In genomic region chr5:24474025-24474722, GRCm38 (mm10) we compare ENCODE assay signal across 8 mouse cellular contexts. TPM values are rescaled to one million over a fixed set of nuclear protein-coding genes. Genes with fewer than 3 reads are reported as not detected.
A peak's percentile ranks its signal among the peaks of the same experiment; 100 is the strongest.
DNase-seq lines count a peak whose midpoint lies in the region; ATAC-seq and TF ChIP-seq lines count a peak whose summit lies in the region.

No protein-coding gene starts in this region.

- peak; percentile 13 for ATAC-seq in heart, embryonic 15.5 days (replicated peaks; ENCODE audit: insufficient number of reproducible peaks, insufficient read depth, low FRiP score, low read depth)
- ATAC-seq in embryonic facial prominence, embryonic 12.5 days (ENCODE audit: insufficient number of reproducible peaks, insufficient read depth, low FRiP score, low TSS enrichment): peak; percentile 36; the same call in 1 of the 2 replicates
- ATAC-seq in hindbrain, postnatal 0 days: no peak
- ATAC-seq in lung, postnatal 0 days: peak; percentile 75

- intact Hi-C loops in heart, postnatal 10 days (cut with DNase I): no loop called here

- WGBS in heart, embryonic 15.5 days: 6% methylated on average over 71 of the region's 77 CpGs
- WGBS in embryonic facial prominence, embryonic 12.5 days: 2% methylated on average over 70 of the region's 77 CpGs
- 16% methylated on average over 75 of the region's 77 CpGs for WGBS in hindbrain, postnatal 0 days
- WGBS in lung, postnatal 0 days: 9% methylated on average over 55 of the region's 77 CpGs

- H3K4me2 ChIP-seq in heart, embryonic 15.5 days: peak overlapping the region; percentile 90
- H3K4me2 ChIP-seq in embryonic facial prominence, embryonic 12.5 days (replicated peaks): peak overlapping the region; percentile 64
- H3K4me2 ChIP-seq in hindbrain, postnatal 0 days (ENCODE audit: low read depth, low read length): peak overlapping the region; percentile 57
- peak overlapping the region; percentile 72 for H3K4me2 ChIP-seq in lung, postnatal 0 days (replicated peaks; ENCODE audit: low read depth, low read length)

- H3K9me3 ChIP-seq in heart, embryonic 15.5 days (replicated peaks): no peaks in the 10 kb centered on the region
- H3K9me3 ChIP-seq in embryonic facial prominence, embryonic 12.5 days: no peaks in the 10 kb centered on the region
- no peaks in the 10 kb centered on the region for H3K9me3 ChIP-seq in hindbrain, postnatal 0 days (ENCODE audit: low read length)
- no peaks in the 10 kb centered on the region for H3K9me3 ChIP-seq in lung, postnatal 0 days (ENCODE audit: low read length)

- peaks cover 42% of the 10 kb centered on the region for H3K4me1 ChIP-seq in heart, embryonic 15.5 days (replicated peaks)
- H3K4me1 ChIP-seq in embryonic facial prominence, embryonic 12.5 days: peaks cover 52% of the 10 kb centered on the region
- peaks cover 15% of the 10 kb centered on the region for H3K4me1 ChIP-seq in hindbrain, postnatal 0 days (ENCODE audit: insufficient read depth, low read length)
- H3K4me1 ChIP-seq in lung, postnatal 0 days (ENCODE audit: insufficient read depth, low read depth, low read length): peaks cover 5% of the 10 kb centered on the region; the same call in 1 of the 2 replicates

- H3K27ac ChIP-seq in heart, embryonic 15.5 days: peak overlapping the region; percentile 21
- H3K27ac ChIP-seq in embryonic facial prominence, embryonic 12.5 days: peak overlapping the region; percentile 68
- no peak overlapping the region for H3K27ac ChIP-seq in hindbrain, postnatal 0 days
- peak overlapping the region; percentile 90 for H3K27ac ChIP-seq in lung, postnatal 0 days (ENCODE audit: low read length)

- TF ChIP-seq EP300 in lung, postnatal 0 days (IDR thresholded peaks at IDR 0.05): no peak

- peak overlapping the region; percentile 53 for H3K9ac ChIP-seq in heart, embryonic 15.5 days
- H3K9ac ChIP-seq in embryonic facial prominence, embryonic 12.5 days: peak overlapping the region; percentile 57
- peak overlapping the region; percentile 28; the same call in 1 of the 2 replicates for H3K9ac ChIP-seq in hindbrain, postnatal 0 days (replicated peaks; ENCODE audit: low read length)
- peak overlapping the region; percentile 58 for H3K9ac ChIP-seq in lung, postnatal 0 days (replicated peaks; ENCODE audit: low read depth)

- peak overlapping the region; percentile 50 for H3K4me3 ChIP-seq in heart, embryonic 15.5 days
- peak overlapping the region; percentile 39 for H3K4me3 ChIP-seq in embryonic facial prominence, embryonic 12.5 days
- peak overlapping the region; percentile 28 for H3K4me3 ChIP-seq in hindbrain, postnatal 0 days (ENCODE audit: low read length)
- H3K4me3 ChIP-seq in lung, postnatal 0 days (ENCODE audit: low read depth, low read length): peak overlapping the region; percentile 53

- 0 out of 2 replicates have a peak, but pooled peaks cover 4% of the 10 kb centered on the region for H3K27me3 ChIP-seq in heart, embryonic 15.5 days
- peaks cover 25% of the 10 kb centered on the region; the same call in 1 of the 2 replicates for H3K27me3 ChIP-seq in embryonic facial prominence, embryonic 12.5 days
- H3K27me3 ChIP-seq in hindbrain, postnatal 0 days (ENCODE audit: insufficient read depth, low read length): no peaks in the 10 kb centered on the region
- no peaks in the 10 kb centered on the region for H3K27me3 ChIP-seq in lung, postnatal 0 days (replicated peaks; ENCODE audit: insufficient read depth, low read length)

- no peak for TF ChIP-seq CTCF in hindbrain, postnatal 0 days (IDR thresholded peaks at IDR 0.05; ENCODE audit: low read depth)
- TF ChIP-seq CTCF in lung, postnatal 0 days (IDR thresholded peaks at IDR 0.05): peak; percentile 3; the same call in 1 of the 2 replicates

- H3K36me3 ChIP-seq in heart, embryonic 15.5 days: peaks cover 16% of the 10 kb centered on the region; the same call in 1 of the 2 replicates
- peaks cover 24% of the 10 kb centered on the region for H3K36me3 ChIP-seq in embryonic facial prominence, embryonic 12.5 days
- H3K36me3 ChIP-seq in hindbrain, postnatal 0 days (ENCODE audit: insufficient read depth, low read length): peaks cover 20% of the 10 kb centered on the region
- H3K36me3 ChIP-seq in lung, postnatal 0 days (ENCODE audit: insufficient read depth, low read length): peaks cover 21% of the 10 kb centered on the region; the same call in 1 of the 2 replicates

- DNase-seq in heart, postnatal 10 days: no peak
- no peak for DNase-seq in hindbrain, postnatal 0 days (ENCODE audit: low spot score)
- peak; percentile 91 for DNase-seq in lung, postnatal 0 days (ENCODE audit: low spot score)
- peak; percentile 83 for DNase-seq in urinary bladder, postnatal 14 days (ENCODE audit: low spot score)
- no peak for DNase-seq in adipocyte (ENCODE audit: low spot score)
- no peak for DNase-seq in thymus, postnatal 0 days (ENCODE audit: low spot score)

RNA-seq across cellular contexts. Expression of gene Agap3, which starts 22.2 kb away (rescaled TPM):
- polyA plus RNA-seq in heart, embryonic 15.5 days (2015; fragmentation: Nextera tagmentation; extraction: Ambion mirVana): 27.9 and 35.7 TPM in 2 replicates
- total RNA-seq in heart, postnatal 10 days (2021): 10 to 100 TPM; 83.1 to 84.8 TPM
- polyA plus RNA-seq in embryonic facial prominence, embryonic 12.5 days (2016; fragmentation: Nextera tagmentation; extraction: Ambion mirVana): 52.4 and 68.6 TPM in 2 replicates
- 277 and 287 TPM in 2 replicates for total RNA-seq in hindbrain, postnatal 0 days (2014; rRNA removed)
- 112 and 121 TPM in 2 replicates for polyA plus RNA-seq in hindbrain, postnatal 0 days (2015; fragmentation: Nextera tagmentation; extraction: Ambion mirVana)
- 44.7 and 51.2 TPM in 2 replicates for polyA plus RNA-seq in lung, postnatal 0 days (2015; fragmentation: Nextera tagmentation; extraction: Ambion mirVana)
- 24.5 and 26.9 TPM in 2 replicates for polyA plus RNA-seq in thymus, postnatal 0 days (2015; fragmentation: Nextera tagmentation; extraction: Ambion mirVana)

RNA-seq across cellular contexts. Expression of gene Tmub1, which starts 26.5 kb away (rescaled TPM):
- polyA plus RNA-seq in heart, embryonic 15.5 days (2015; fragmentation: Nextera tagmentation; extraction: Ambion mirVana): 17.0 and 20.0 TPM in 2 replicates
- total RNA-seq in heart, postnatal 10 days (2021): 10 to 100 TPM in 1 of 2 experiments, 1 to 10 TPM in 1; 9.6 to 10.7 TPM
- polyA plus RNA-seq in embryonic facial prominence, embryonic 12.5 days (2016; fragmentation: Nextera tagmentation; extraction: Ambion mirVana): 24.7 and 24.9 TPM in 2 replicates
- total RNA-seq in hindbrain, postnatal 0 days (2014; rRNA removed): 74.6 and 78.4 TPM in 2 replicates
- polyA plus RNA-seq in hindbrain, postnatal 0 days (2015; fragmentation: Nextera tagmentation; extraction: Ambion mirVana): 50.0 and 51.2 TPM in 2 replicates
- 16.6 and 17.7 TPM in 2 replicates for polyA plus RNA-seq in lung, postnatal 0 days (2015; fragmentation: Nextera tagmentation; extraction: Ambion mirVana)
- 33.7 and 35.4 TPM in 2 replicates for polyA plus RNA-seq in thymus, postnatal 0 days (2015; fragmentation: Nextera tagmentation; extraction: Ambion mirVana)

RNA-seq across cellular contexts. Expression of gene Fastk, which starts 29.1 kb away (rescaled TPM):
- polyA plus RNA-seq in heart, embryonic 15.5 days (2015; fragmentation: Nextera tagmentation; extraction: Ambion mirVana): 173 and 188 TPM in 2 replicates
- total RNA-seq in heart, postnatal 10 days (2021): 100 to 1,000 TPM; 207 to 209 TPM
- polyA plus RNA-seq in embryonic facial prominence, embryonic 12.5 days (2016; fragmentation: Nextera tagmentation; extraction: Ambion mirVana): 117 and 122 TPM in 2 replicates
- 200 and 203 TPM in 2 replicates for total RNA-seq in hindbrain, postnatal 0 days (2014; rRNA removed)
- 99.2 and 101 TPM in 2 replicates for polyA plus RNA-seq in hindbrain, postnatal 0 days (2015; fragmentation: Nextera tagmentation; extraction: Ambion mirVana)
- 58.4 and 65.1 TPM in 2 replicates for polyA plus RNA-seq in lung, postnatal 0 days (2015; fragmentation: Nextera tagmentation; extraction: Ambion mirVana)
- 86.0 and 88.5 TPM in 2 replicates for polyA plus RNA-seq in thymus, postnatal 0 days (2015; fragmentation: Nextera tagmentation; extraction: Ambion mirVana)

RNA-seq across cellular contexts. Expression of gene Slc4a2, which starts 50.5 kb away (rescaled TPM):
- polyA plus RNA-seq in heart, embryonic 15.5 days (2015; fragmentation: Nextera tagmentation; extraction: Ambion mirVana): 25.6 and 30.6 TPM in 2 replicates
- 10 to 100 TPM; 49.2 to 52.4 TPM for total RNA-seq in heart, postnatal 10 days (2021)
- 46.6 and 49.8 TPM in 2 replicates for polyA plus RNA-seq in embryonic facial prominence, embryonic 12.5 days (2016; fragmentation: Nextera tagmentation; extraction: Ambion mirVana)
- 41.5 and 44.4 TPM in 2 replicates for total RNA-seq in hindbrain, postnatal 0 days (2014; rRNA removed)
- 17.1 and 17.8 TPM in 2 replicates for polyA plus RNA-seq in hindbrain, postnatal 0 days (2015; fragmentation: Nextera tagmentation; extraction: Ambion mirVana)
- 28.9 and 35.0 TPM in 2 replicates for polyA plus RNA-seq in lung, postnatal 0 days (2015; fragmentation: Nextera tagmentation; extraction: Ambion mirVana)
- 23.2 and 26.6 TPM in 2 replicates for polyA plus RNA-seq in thymus, postnatal 0 days (2015; fragmentation: Nextera tagmentation; extraction: Ambion mirVana)

RNA-seq across cellular contexts. Expression of gene Cdk5, which starts 50.8 kb away (rescaled TPM):
- 27.5 and 32.5 TPM in 2 replicates for polyA plus RNA-seq in heart, embryonic 15.5 days (2015; fragmentation: Nextera tagmentation; extraction: Ambion mirVana)
- 10 to 100 TPM; 21.5 to 25.0 TPM for total RNA-seq in heart, postnatal 10 days (2021)
- polyA plus RNA-seq in embryonic facial prominence, embryonic 12.5 days (2016; fragmentation: Nextera tagmentation; extraction: Ambion mirVana): 62.2 and 63.2 TPM in 2 replicates
- 81.0 and 87.7 TPM in 2 replicates for total RNA-seq in hindbrain, postnatal 0 days (2014; rRNA removed)
- polyA plus RNA-seq in hindbrain, postnatal 0 days (2015; fragmentation: Nextera tagmentation; extraction: Ambion mirVana): 151 and 158 TPM in 2 replicates
- 31.1 and 31.6 TPM in 2 replicates for polyA plus RNA-seq in lung, postnatal 0 days (2015; fragmentation: Nextera tagmentation; extraction: Ambion mirVana)
- polyA plus RNA-seq in thymus, postnatal 0 days (2015; fragmentation: Nextera tagmentation; extraction: Ambion mirVana): 31.4 and 35.1 TPM in 2 replicates

Comparison
In these comparisons a context has a peak if more than half of its experiments do, and no peak if none do; other contexts are left out.
1. DNase-seq: peak in lung, postnatal 0 days (single experiment) and urinary bladder, postnatal 14 days (single experiment); none in heart, postnatal 10 days (0 of 2), hindbrain, postnatal 0 days (single experiment), adipocyte (single experiment) and thymus, postnatal 0 days (single experiment).
2. Peak in every context shown above with its lines, with median percentiles within 50 percentile points of each other: H3K4me2 ChIP-seq, H3K4me3 ChIP-seq and H3K9ac ChIP-seq.